In the genomic region with DNA sequence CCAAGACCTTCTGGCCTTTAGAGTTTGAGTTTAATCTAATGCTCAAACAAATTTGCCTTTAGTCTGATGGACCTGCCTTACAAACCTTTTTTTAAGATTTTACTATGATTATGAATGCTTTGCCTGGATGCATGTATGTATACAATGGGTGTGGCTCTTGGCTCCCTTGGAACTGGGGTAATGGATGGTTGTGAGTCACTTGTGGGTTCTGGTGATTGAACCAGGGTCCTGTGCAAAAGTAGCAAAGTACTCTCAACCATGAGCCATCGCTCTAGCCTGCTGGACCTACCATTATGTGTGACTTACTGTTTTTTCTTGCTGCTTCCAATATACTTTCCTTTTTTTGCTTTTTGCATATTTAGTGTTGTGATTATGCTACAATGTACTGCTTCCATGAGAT, we compare ENCODE assay signal across 14 mouse cellular contexts. TPM values are rescaled to one million over a fixed set of nuclear protein-coding genes. Genes with fewer than 3 reads are reported as not detected.
DNase-seq lines count a peak whose midpoint lies in the region.
"Had no signal": no experiment of that assay in that cellular context is flagged by ENCODE, and none has a peak within 500 bp of the region (broad histone marks: within the 10 kb centered on the region; RNA-seq: fewer than 3 reads in every experiment).

No protein-coding gene starts in this region.

- intact Hi-C loops in heart, postnatal 14 days (cut with DNase I): no loop called here

- peak; percentile 43 for DNase-seq in heart, adult 11 months
- DNase-seq in heart, postnatal 14 days: no peak
- DNase-seq in 3T3-L1 (ENCODE audit: low read depth, low spot score): peak; percentile 73
- DNase-seq in NIH3T3 (ENCODE audit: low read depth): peak; percentile 58
- no peak for DNase-seq in thymus, postnatal 10 days (ENCODE audit: low spot score in 2 of 2)
- DNase-seq: adrenal gland, adult 2 months; adrenal gland, postnatal 10 days; adrenal gland, postnatal 25 days; B cell, adult 2 months; cerebellum, adult 11 months; cerebellum, adult 18-20 months; cerebellum, adult 8-10 months; cerebellum, adult 9-11 months; cerebellum, postnatal 14 days had no signal

RNA-seq across cellular contexts. Expression of a gene that starts 4.8 kb away (rescaled TPM):
- total RNA-seq in heart, postnatal 14 days (2021): 1 to 10 TPM; 4.4 to 9.3 TPM

RNA-seq across cellular contexts. Expression of a gene that starts 14.0 kb away (rescaled TPM):
- 10 to 100 TPM in 1 of 2 experiments, 1 to 10 TPM in 1; 5.1 to 18.8 TPM for total RNA-seq in heart, postnatal 14 days (2021)

RNA-seq across cellular contexts. Expression of a gene that starts 25.1 kb away (rescaled TPM):
- total RNA-seq in heart, postnatal 14 days (2021): 100 to 1,000 TPM; 264 to 305 TPM

Comparison
In these comparisons a context has a peak if more than half of its experiments do, and no peak if none do; other contexts are left out.
1. DNase-seq: peak in heart, adult 11 months (single experiment), 3T3-L1 (single experiment) and NIH3T3 (single experiment); none in heart, postnatal 14 days (0 of 2) and thymus, postnatal 10 days (0 of 2).